Mouse (Mus musculus) ES-E14 (cell line): ENCODE data around the gene Olfr1202.

Experiments used
- MAFK ChIP-seq: IDR thresholded peaks from 2 replicates; pipeline ENCODE4 v1.6.1; 2014; ENCODE audit warnings: mild to moderate bottlenecking, low read depth, low read length, inconsistent platforms; ENCODE audit not compliant: insufficient read depth
- ZC3H11A ChIP-seq: IDR thresholded peaks from 2 replicates; pipeline ENCODE4 v1.6.1; 2012; ENCODE audit warnings: low read depth, mild to moderate bottlenecking, inconsistent platforms, low read length, borderline replicate concordance

DNA sequence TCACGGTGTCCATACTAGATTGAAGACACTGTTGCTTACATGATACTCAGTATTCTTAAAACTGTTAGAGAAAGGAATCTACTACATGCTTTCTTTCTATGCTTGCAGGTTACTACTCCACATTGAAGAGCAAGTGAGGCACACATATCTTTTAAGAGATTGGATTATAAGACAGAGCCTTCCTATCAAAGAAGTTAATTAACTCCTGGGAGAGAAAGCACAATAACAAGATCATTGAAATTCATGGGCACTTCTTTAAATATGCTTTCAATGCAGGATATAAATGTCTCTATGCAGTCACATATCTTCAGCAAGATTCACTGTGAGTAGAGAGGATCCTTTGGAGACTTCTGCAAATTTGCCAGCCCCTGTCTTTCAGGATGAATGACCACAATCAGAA lies 34.7 kb downstream of the Olfr1202 start, which contains the start of gene Olfr1204:
- TF ChIP-seq MAFK (no peak), ZC3H11A (no peak)
